Mouse (Mus musculus) B cell, adult 62 days (primary cell): ENCODE measurements around the gene Olfr891. TPM values are rescaled to one million over a fixed set of nuclear protein-coding genes. Genes with fewer than 3 reads are reported as not detected.

Experiments
- total RNA-seq: library from RNA; stranded (reverse); gene quantifications from 4 replicates; pipeline ENCODE4 v1.2.4, GENCODE M21; 2023

The Olfr891 gene
- not detected in 4 replicates for total RNA-seq

DNA sequence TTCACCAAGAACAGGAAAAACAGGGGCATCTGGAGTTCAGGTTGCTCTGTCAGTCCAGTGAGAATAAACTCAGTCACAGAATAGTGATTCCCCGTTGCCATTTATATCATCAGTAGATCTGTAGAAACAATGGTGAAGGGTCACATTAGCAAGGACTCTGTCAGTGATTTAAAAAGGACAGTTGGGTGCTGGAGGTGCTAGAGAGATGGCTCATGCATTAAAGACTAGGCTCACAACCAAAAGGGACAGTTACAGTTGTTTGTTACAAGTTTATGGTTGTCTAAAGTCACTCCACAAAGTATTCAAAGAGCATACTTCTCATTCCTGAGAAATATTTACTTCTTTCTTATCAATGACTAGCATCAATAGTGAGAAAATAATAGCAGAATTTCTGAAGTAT, at the start of gene Olfr891:
TSS of gene Olfr891 (minus strand) at position 101 of the 400 bp plus-strand sequence.

GRCm38 (mm10) chr9:38217755-38218154, 37.1 kb upstream of the Olfr891 start, which contains the start of gene Olfr894:
Olfr894 (plus strand) TSS chr9:38218055.

GRCm38 (mm10) chr9:38208065-38208464, 27.4 kb upstream of the Olfr891 start, which contains the start of gene Olfr893:
Olfr893 (plus strand) TSS chr9:38208365.

GRCm38 (mm10) chr9:38142217-38142616, 38.4 kb downstream of the Olfr891 start, which contains the start of gene Olfr890:
Olfr890 (plus strand) TSS chr9:38142517.

Other genes with a start within 250 kb of the Olfr891 start
- not detected in 4 replicates for gene Olfr881, start 189.0 kb downstream of the Olfr891 start, total RNA-seq
- gene Olfr883, start 155.0 kb downstream of the Olfr891 start, total RNA-seq = not detected in 4 replicates
- gene Olfr884, start 134.3 kb downstream of the Olfr891 start, total RNA-seq = not detected in 4 replicates
- gene Olfr885, start 119.5 kb downstream of the Olfr891 start, total RNA-seq = not detected in 4 replicates
- not detected in 4 replicates for gene Olfr887, start 96.7 kb downstream of the Olfr891 start, total RNA-seq
- not detected in 4 replicates for gene Olfr888, start 72.7 kb downstream of the Olfr891 start, total RNA-seq
- 0.09 to 0.19 TPM in 2 of 4 replicates, not detected in the others for gene Olfr889, start 65.6 kb downstream of the Olfr891 start, total RNA-seq
- gene Olfr890, start 38.3 kb downstream of the Olfr891 start, total RNA-seq = not detected in 4 replicates
- gene Olfr893, start 27.5 kb upstream of the Olfr891 start, total RNA-seq = not detected in 4 replicates
- gene Olfr894, start 37.2 kb upstream of the Olfr891 start, total RNA-seq = not detected in 4 replicates
- not detected in 4 replicates for gene Olfr143, start 72.0 kb upstream of the Olfr891 start, total RNA-seq
- not detected in 4 replicates for gene Olfr895, start 87.0 kb upstream of the Olfr891 start, total RNA-seq
- gene Olfr896-ps1, start 110.3 kb upstream of the Olfr891 start, total RNA-seq = not detected in 4 replicates
- gene Olfr25, start 148.2 kb upstream of the Olfr891 start, total RNA-seq = not detected in 4 replicates
- gene Olfr898, start 167.6 kb upstream of the Olfr891 start, total RNA-seq = not detected in 4 replicates
- not detected in 4 replicates for gene Olfr250, start 186.1 kb upstream of the Olfr891 start, total RNA-seq
- not detected in 4 replicates for gene Olfr251, start 196.3 kb upstream of the Olfr891 start, total RNA-seq
- gene Olfr147, start 220.9 kb upstream of the Olfr891 start, total RNA-seq = not detected in 4 replicates
- not detected in 4 replicates for gene Olfr901, start 248.6 kb upstream of the Olfr891 start, total RNA-seq